Mouse (Mus musculus): ENCODE measurements at regions not wholly inside any gene's neighbourhood (a gene's known extent, or its start where the extent isn't known, plus 50 kb on each side); places are given as distances from the start of the nearest gene placed in this dataset.

DNA sequence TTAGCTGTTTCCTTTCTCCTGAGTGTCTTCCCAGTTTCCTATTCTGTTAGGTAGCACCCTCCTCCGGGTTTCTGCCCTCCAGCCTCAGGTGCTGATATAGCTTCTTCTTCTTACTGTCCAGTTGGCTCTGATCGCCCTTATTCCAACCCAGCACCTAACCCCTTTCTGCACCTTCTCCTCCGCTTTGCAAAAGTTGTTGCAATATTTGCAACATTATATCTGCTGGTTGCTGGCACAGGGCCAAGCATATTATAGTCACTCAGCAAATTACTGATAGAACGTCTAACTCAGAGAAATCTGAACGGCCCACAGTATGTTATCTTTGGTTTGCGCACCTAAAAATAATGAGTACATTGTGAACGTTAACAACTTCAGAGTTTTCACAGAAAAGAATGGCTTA, 183.6 kb upstream of the Rpl34 start:
- Histone ChIP-seq H3K27me3 (ENCODE audit: control insufficient read depth, insufficient read depth, low read depth, low read length) (no peaks in the 10 kb centered on the region), H3K4me1 (ENCODE audit: control insufficient read depth, low read depth, low read length) (no peaks in the 10 kb centered on the region), H3K27ac (ENCODE audit: low read length) (no peak overlapping the region), H3K4me3 (ENCODE audit: low read depth, low read length) (no peak overlapping the region), H3K9me3 (replicated peaks; ENCODE audit: control insufficient read depth, low read length) (no peaks in the 10 kb centered on the region), H3K4me2 (ENCODE audit: low read depth, low read length) (no peak overlapping the region), H3K9ac (ENCODE audit: low read depth, low read length) (no peak overlapping the region), H3K36me3 (ENCODE audit: control insufficient read depth, insufficient read depth) (no peaks in the 10 kb centered on the region)
- no peak for ATAC-seq (ENCODE audit: low read depth)
- 59% methylated on average over 7 of the region's 7 CpGs for WGBS (ENCODE audit: insufficient replicate concordance)

DNA sequence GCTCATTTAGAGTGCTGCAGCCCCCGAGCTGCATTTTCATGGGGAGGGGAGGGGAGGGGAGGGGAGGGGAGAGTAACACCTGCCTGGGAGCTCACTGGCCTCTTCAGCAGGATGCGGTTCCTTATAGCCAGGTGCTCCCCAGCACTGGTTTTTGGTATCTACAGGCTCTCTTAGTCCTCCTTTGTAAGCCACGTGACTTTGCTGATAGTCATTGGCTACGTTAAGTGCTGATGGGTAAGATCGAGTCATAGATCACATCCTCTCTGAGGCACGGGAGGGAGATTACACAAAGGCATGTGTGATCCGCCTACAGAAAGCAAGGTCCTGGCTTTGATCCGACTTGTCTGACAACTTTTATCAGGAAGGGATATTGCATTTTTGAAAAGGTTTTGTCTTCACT, 174.9 kb upstream of the Rpl34 start:
- 49% methylated on average over 8 of the region's 8 CpGs for WGBS (ENCODE audit: insufficient replicate concordance)
- Histone ChIP-seq H3K4me3 (ENCODE audit: low read depth, low read length) (no peak overlapping the region), H3K4me2 (ENCODE audit: low read depth, low read length) (no peak overlapping the region), H3K36me3 (ENCODE audit: control insufficient read depth, insufficient read depth) (no peaks in the 10 kb centered on the region), H3K9me3 (replicated peaks; ENCODE audit: control insufficient read depth, low read length) (no peaks in the 10 kb centered on the region), H3K9ac (ENCODE audit: low read depth, low read length) (no peak overlapping the region), H3K4me1 (ENCODE audit: control insufficient read depth, low read depth, low read length) (no peaks in the 10 kb centered on the region), H3K27me3 (ENCODE audit: control insufficient read depth, insufficient read depth, low read depth, low read length) (no peaks in the 10 kb centered on the region), H3K27ac (ENCODE audit: low read length) (no peak overlapping the region)
- no peak for ATAC-seq (ENCODE audit: low read depth)

DNA sequence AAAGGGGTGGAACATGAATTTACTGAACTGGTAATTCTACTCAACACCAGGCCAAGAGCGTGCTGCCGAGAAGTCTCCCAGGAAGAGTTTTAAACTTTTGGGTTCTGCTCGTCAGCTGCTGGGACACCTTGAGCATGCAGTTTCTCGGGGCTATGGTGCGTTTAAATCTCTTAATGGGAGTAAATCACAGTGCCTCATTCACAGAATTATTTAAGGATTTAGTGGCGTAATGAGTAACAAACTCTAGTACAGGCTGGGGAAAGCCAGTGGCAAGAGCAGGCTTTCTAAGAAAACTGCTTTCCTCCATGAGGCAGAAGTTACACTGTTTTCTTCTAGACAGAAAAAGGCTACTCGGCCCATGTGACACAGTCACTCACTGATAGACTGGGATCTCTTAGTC, 173.1 kb upstream of the Rpl34 start:
- 72% methylated on average over 7 of the region's 7 CpGs for WGBS (ENCODE audit: insufficient replicate concordance)
- no peaks in the 10 kb centered on the region for H3K36me3 ChIP-seq (ENCODE audit: control insufficient read depth, insufficient read depth)
- H3K4me1 ChIP-seq (ENCODE audit: control insufficient read depth, low read depth, low read length): no peaks in the 10 kb centered on the region
- H3K27ac ChIP-seq (ENCODE audit: low read length): no peak overlapping the region
- no peaks in the 10 kb centered on the region for H3K9me3 ChIP-seq (replicated peaks; ENCODE audit: control insufficient read depth, low read length)
- no peak for ATAC-seq (ENCODE audit: low read depth)
- H3K4me3 ChIP-seq (ENCODE audit: low read depth, low read length): no peak overlapping the region
- H3K27me3 ChIP-seq (ENCODE audit: control insufficient read depth, insufficient read depth, low read depth, low read length): no peaks in the 10 kb centered on the region
- no peak overlapping the region for H3K9ac ChIP-seq (ENCODE audit: low read depth, low read length)
- H3K4me2 ChIP-seq (ENCODE audit: low read depth, low read length): no peak overlapping the region

DNA sequence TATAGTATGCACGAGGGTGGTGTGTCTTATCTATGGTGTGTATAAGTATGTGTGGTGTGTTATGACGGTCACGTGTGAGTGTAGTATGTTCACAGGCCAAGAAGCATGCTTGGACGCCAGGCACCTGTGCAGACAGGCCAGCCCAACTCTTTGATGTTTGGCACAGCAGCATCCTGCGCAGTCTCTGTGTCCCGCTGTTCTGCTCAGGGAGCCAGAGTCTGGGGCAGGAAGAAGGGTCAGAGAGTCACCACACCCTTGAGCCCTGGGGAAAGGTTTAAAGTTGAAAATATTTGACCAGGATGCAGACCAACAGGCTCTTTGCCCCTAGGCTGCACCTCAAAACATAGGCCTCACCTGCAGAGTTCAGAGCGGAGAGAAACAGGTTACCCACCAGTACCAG, 172.2 kb upstream of the Rpl34 start:
- no peaks in the 10 kb centered on the region for H3K27me3 ChIP-seq (ENCODE audit: control insufficient read depth, insufficient read depth, low read depth, low read length)
- ATAC-seq (ENCODE audit: low read depth): no peak
- H3K27ac ChIP-seq (ENCODE audit: low read length): no peak overlapping the region
- no peaks in the 10 kb centered on the region for H3K4me1 ChIP-seq (ENCODE audit: control insufficient read depth, low read depth, low read length)
- H3K9ac ChIP-seq (ENCODE audit: low read depth, low read length): no peak overlapping the region
- WGBS (ENCODE audit: insufficient replicate concordance): 64% methylated on average over 7 of the region's 7 CpGs
- H3K9me3 ChIP-seq (replicated peaks; ENCODE audit: control insufficient read depth, low read length): no peaks in the 10 kb centered on the region
- no peaks in the 10 kb centered on the region for H3K36me3 ChIP-seq (ENCODE audit: control insufficient read depth, insufficient read depth)
- H3K4me3 ChIP-seq (ENCODE audit: low read depth, low read length): no peak overlapping the region
- no peak overlapping the region for H3K4me2 ChIP-seq (ENCODE audit: low read depth, low read length)

DNA sequence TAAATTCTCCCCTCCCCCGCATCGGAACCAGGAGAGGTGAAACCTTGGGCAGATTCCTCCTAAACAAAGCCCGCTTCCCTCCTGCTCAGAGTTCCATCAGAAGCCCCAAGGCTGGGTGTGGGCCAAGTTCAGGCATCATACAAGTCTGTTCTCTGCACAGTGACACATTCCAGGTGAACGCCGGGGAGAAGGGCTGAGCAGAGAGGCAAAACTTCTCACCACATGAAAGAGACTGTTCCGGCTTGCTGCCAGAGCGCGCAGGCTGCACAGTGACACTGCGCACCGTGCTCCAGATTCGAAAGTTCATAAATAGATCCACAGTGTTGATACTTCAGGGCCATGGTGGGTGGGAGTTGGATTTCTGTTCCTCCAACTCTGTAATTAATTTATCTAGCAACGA, 171.1 kb upstream of the Rpl34 start:
- Histone ChIP-seq H3K4me3 (ENCODE audit: low read depth, low read length) (no peak overlapping the region), H3K9me3 (replicated peaks; ENCODE audit: control insufficient read depth, low read length) (no peaks in the 10 kb centered on the region), H3K27me3 (ENCODE audit: control insufficient read depth, insufficient read depth, low read depth, low read length) (no peaks in the 10 kb centered on the region), H3K27ac (ENCODE audit: low read length) (no peak overlapping the region), H3K4me2 (ENCODE audit: low read depth, low read length) (no peak overlapping the region), H3K9ac (ENCODE audit: low read depth, low read length) (no peak overlapping the region), H3K4me1 (ENCODE audit: control insufficient read depth, low read depth, low read length) (no peaks in the 10 kb centered on the region), H3K36me3 (ENCODE audit: control insufficient read depth, insufficient read depth) (no peaks in the 10 kb centered on the region)
- 74% methylated on average over 12 of the region's 12 CpGs for WGBS (ENCODE audit: insufficient replicate concordance)
- ATAC-seq (ENCODE audit: low read depth): no peak

DNA sequence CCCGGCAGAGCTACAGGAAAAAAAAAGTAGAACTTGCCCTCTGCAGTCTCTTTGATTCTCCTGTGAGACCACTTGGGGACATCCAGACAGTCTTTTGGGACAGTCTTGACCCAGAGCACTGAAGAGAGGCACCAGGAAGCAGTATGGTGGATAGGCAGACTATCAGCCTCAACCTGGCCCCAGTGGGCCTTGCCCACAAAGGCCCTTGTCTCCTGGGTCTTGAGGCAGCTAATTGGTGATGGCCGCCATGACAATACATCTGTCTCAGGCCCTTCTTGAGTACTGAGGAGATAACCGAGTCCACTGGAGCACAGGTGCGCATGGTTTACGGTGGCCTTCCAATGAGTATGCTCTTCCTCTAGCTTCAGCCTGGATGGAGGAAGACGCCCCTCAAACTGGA, 170.6 kb upstream of the Rpl34 start:
- H3K27ac ChIP-seq (ENCODE audit: low read length): no peak overlapping the region
- H3K4me3 ChIP-seq (ENCODE audit: low read depth, low read length): no peak overlapping the region
- H3K36me3 ChIP-seq (ENCODE audit: control insufficient read depth, insufficient read depth): no peaks in the 10 kb centered on the region
- H3K9ac ChIP-seq (ENCODE audit: low read depth, low read length): no peak overlapping the region
- 66% methylated on average over 6 of the region's 6 CpGs for WGBS (ENCODE audit: insufficient replicate concordance)
- no peaks in the 10 kb centered on the region for H3K27me3 ChIP-seq (ENCODE audit: control insufficient read depth, insufficient read depth, low read depth, low read length)
- no peaks in the 10 kb centered on the region for H3K4me1 ChIP-seq (ENCODE audit: control insufficient read depth, low read depth, low read length)
- no peaks in the 10 kb centered on the region for H3K9me3 ChIP-seq (replicated peaks; ENCODE audit: control insufficient read depth, low read length)
- ATAC-seq (ENCODE audit: low read depth): no peak
- H3K4me2 ChIP-seq (ENCODE audit: low read depth, low read length): no peak overlapping the region

DNA sequence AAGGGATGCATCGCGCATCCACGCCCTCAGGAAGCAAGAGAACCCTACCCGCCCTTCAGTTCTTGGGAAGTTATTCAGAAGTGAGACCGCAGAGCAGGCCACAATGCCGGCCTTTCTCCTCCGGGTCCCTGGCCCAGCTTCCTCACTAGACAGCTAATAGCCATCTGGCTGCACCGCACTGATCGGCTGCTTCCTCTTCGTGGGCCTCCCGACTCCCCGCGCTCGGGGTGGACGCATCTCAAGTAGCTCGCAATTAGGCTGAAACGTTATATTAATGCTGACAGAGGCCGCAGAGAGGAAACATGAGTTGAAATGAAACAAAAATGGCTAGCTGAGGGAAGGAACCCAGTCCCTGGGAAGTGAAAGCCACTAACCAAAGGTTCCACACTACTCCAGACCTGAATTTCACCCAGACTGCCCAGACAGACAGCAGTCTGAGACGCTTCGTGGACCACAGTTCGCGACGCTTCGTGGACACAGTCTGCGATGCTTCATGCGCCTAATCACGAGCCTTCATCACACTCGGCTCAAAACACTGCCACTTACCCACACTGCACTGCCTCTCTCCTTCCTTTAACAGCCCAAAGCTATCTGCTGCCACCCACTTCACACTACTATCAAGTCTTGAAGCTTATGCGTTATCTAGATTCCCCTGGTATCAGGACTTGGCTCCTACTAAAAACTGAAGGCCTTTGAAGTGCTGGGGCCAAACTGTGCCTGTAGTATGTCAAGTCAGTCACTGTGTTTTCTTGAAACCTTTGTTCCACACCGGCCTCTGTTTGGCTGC, 170.0 kb upstream of the Rpl34 start:
- no peaks in the 10 kb centered on the region for H3K27me3 ChIP-seq (ENCODE audit: control insufficient read depth, insufficient read depth, low read depth, low read length)
- no peak overlapping the region for H3K4me3 ChIP-seq (ENCODE audit: low read depth, low read length)
- no peaks in the 10 kb centered on the region for H3K36me3 ChIP-seq (ENCODE audit: control insufficient read depth, insufficient read depth)
- H3K27ac ChIP-seq (ENCODE audit: low read length): no peak overlapping the region
- no peak overlapping the region for H3K9ac ChIP-seq (ENCODE audit: low read depth, low read length)
- no peaks in the 10 kb centered on the region for H3K4me1 ChIP-seq (ENCODE audit: control insufficient read depth, low read depth, low read length)
- no peak overlapping the region for H3K4me2 ChIP-seq (ENCODE audit: low read depth, low read length)
- ATAC-seq (ENCODE audit: low read depth): no peak
- 35% methylated on average over 30 of the region's 30 CpGs for WGBS (ENCODE audit: insufficient replicate concordance)
- H3K9me3 ChIP-seq (replicated peaks; ENCODE audit: control insufficient read depth, low read length): no peaks in the 10 kb centered on the region

DNA sequence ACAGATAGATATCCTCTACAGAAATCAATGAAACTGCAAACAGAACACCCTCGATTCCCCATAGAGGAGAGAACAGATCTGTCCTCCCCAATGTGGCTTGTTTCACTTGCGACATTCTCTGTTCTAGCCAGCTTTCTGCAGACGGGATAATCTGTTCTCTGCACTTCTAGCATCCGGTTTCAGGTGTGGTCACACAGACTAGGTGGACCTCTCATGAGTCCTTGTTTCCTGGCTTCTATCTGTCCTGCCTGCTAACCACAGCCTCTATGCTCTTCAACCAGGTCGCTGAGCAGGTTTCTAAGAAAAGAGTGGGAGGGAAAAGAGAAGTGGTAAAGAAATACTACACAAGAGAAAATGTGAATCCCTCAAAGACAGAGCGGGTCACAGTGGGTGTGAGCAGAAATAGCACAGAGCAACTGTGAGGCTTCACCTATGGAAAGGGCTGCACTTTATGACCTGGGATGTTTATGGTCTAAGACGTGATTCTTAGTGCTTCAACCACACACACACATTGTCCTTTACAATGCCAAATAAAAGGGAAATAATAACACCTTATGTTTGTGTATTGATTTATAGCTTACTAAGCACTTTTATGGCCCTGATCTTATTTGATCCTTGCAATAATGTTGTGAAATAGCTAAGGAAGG, 164.1 kb upstream of the Rpl34 start:
- no peak for ATAC-seq (ENCODE audit: low read depth)
- no peak overlapping the region for H3K4me3 ChIP-seq (ENCODE audit: low read depth, low read length)
- no peaks in the 10 kb centered on the region for H3K36me3 ChIP-seq (ENCODE audit: control insufficient read depth, insufficient read depth)
- H3K4me1 ChIP-seq (ENCODE audit: control insufficient read depth, low read depth, low read length): no peaks in the 10 kb centered on the region
- no peak overlapping the region for H3K27ac ChIP-seq (ENCODE audit: low read length)
- H3K9ac ChIP-seq (ENCODE audit: low read depth, low read length): no peak overlapping the region
- no peaks in the 10 kb centered on the region for H3K27me3 ChIP-seq (ENCODE audit: control insufficient read depth, insufficient read depth, low read depth, low read length)
- H3K9me3 ChIP-seq (replicated peaks; ENCODE audit: control insufficient read depth, low read length): no peaks in the 10 kb centered on the region
- 42% methylated on average over 7 of the region's 7 CpGs for WGBS (ENCODE audit: insufficient replicate concordance)
- H3K4me2 ChIP-seq (ENCODE audit: low read depth, low read length): no peak overlapping the region

DNA sequence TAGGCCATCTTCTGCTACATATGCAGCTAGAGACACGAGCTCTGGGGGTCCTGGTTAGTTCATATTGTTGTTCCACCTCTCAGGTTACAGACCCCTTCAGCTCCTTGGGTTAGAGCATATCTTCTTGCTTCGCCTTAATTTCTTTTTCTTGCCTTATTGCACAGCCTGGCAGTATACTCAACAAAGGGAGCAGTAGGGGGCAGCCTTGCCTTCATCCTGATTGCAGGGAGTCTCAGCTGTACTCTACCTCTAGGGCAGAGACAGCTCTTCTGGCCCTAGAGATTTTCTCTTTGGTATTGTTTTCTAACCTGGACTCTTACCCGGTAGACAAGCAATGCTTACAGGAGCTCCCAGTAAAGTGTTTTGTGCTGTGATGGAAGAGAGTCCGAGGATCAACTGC, 161.1 kb upstream of the Rpl34 start:
- Histone ChIP-seq H3K4me2 (ENCODE audit: low read depth, low read length) (no peak overlapping the region), H3K9ac (ENCODE audit: low read depth, low read length) (no peak overlapping the region), H3K4me3 (ENCODE audit: low read depth, low read length) (no peak overlapping the region), H3K9me3 (replicated peaks; ENCODE audit: control insufficient read depth, low read length) (no peaks in the 10 kb centered on the region), H3K27me3 (ENCODE audit: control insufficient read depth, insufficient read depth, low read depth, low read length) (no peaks in the 10 kb centered on the region), H3K27ac (ENCODE audit: low read length) (no peak overlapping the region), H3K4me1 (ENCODE audit: control insufficient read depth, low read depth, low read length) (no peaks in the 10 kb centered on the region), H3K36me3 (ENCODE audit: control insufficient read depth, insufficient read depth) (no peaks in the 10 kb centered on the region)
- WGBS (ENCODE audit: insufficient replicate concordance): 54% methylated on average over 4 of the region's 4 CpGs
- ATAC-seq (ENCODE audit: low read depth): no peak

Measured in liver, embryonic 16.5 days (tissue).